12 mouse cellular contexts compared by ENCODE assay signal in the genomic region with DNA sequence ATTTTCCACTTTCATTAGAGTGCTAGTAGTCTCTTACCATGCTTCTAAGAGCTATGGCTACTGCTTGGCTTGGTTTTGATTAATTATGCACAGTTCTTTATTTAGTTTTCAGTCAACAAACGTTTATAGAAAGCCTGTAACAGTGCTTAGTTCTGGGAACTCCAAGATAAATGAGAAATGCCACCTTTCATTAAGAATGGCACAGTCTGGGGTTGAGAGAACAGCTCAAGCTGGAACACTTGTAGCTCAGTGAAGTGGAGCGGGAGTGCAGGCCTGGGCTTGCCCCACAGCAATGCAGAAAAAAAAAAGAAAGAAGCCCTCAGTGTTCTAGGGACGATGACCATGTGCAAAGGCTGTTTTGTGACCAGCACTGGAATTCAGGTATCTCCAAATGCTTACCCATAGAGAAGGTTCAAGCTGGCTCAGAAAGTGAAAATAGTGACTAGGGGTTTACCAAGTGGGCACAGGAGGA.
DNase-seq lines count a peak whose midpoint lies in the region; ATAC-seq and TF ChIP-seq lines count a peak whose summit lies in the region.
"Had no signal": no experiment of that assay in that cellular context is flagged by ENCODE, and none has a peak within 500 bp of the region (broad histone marks: within the 10 kb centered on the region; RNA-seq: fewer than 3 reads in every experiment).

No protein-coding gene starts in this region.

- H3K4me3 ChIP-seq in heart, embryonic 15.5 days: no peak overlapping the region
- no peak overlapping the region for H3K4me3 ChIP-seq in left cerebral cortex, adult 2 months
- no peak overlapping the region for H3K4me3 ChIP-seq in forebrain, postnatal 0 days (ENCODE audit: low read depth, low read length)
- H3K4me3 ChIP-seq: neural tube, embryonic 12.5 days had no signal

- no peak for TF ChIP-seq CTCF in left cerebral cortex, adult 2 months (IDR thresholded peaks at IDR 0.05)
- TF ChIP-seq CTCF in forebrain, postnatal 0 days (IDR thresholded peaks at IDR 0.05; ENCODE audit: low read depth): no peak

- WGBS in heart, embryonic 15.5 days: 57% methylated on average over 3 of the region's 3 CpGs
- WGBS in forebrain, postnatal 0 days: 41% methylated on average over 3 of the region's 3 CpGs

- peak; percentile 11 for DNase-seq in adrenal gland, adult 2 months
- no peak for DNase-seq in adrenal gland, adult (ENCODE audit: inconsistent age in 2 of 2, low spot score in 1 of 2)
- DNase-seq in heart, postnatal 36 days: no peak
- DNase-seq in left cerebral cortex, adult 2 months (ENCODE audit: extremely low spot score in 1 of 2, low spot score in 2 of 2): no peak
- no peak for DNase-seq in left cerebral cortex, adult 9 months (ENCODE audit: low spot score in 2 of 2)
- DNase-seq in forebrain, postnatal 0 days: no peak
- DNase-seq: thymus, adult 2 months had no signal

- H3K4me2 ChIP-seq in heart, embryonic 15.5 days: peak overlapping the region; percentile 14; the same call in 1 of the 2 replicates
- no peak overlapping the region for H3K4me2 ChIP-seq in forebrain, postnatal 0 days (ENCODE audit: low read depth)
- H3K4me2 ChIP-seq: liver, embryonic 11.5 days; midbrain, embryonic 11.5 days; neural tube, embryonic 12.5 days had no signal

- H3K9ac ChIP-seq in heart, embryonic 15.5 days: no peak overlapping the region
- 0 out of 2 replicates have a peak overlapping the region, but pooled peaks have one; percentile 18 for H3K9ac ChIP-seq in forebrain, postnatal 0 days
- H3K9ac ChIP-seq: neural tube, embryonic 12.5 days had no signal

- peaks cover 29% of the 10 kb centered on the region for H3K4me1 ChIP-seq in heart, embryonic 15.5 days (replicated peaks)
- peaks cover 13% of the 10 kb centered on the region; the same call in 1 of the 2 replicates for H3K4me1 ChIP-seq in forebrain, postnatal 0 days (ENCODE audit: insufficient read depth)

- H3K36me3 ChIP-seq in heart, embryonic 15.5 days: no peaks in the 10 kb centered on the region
- no peaks in the 10 kb centered on the region for H3K36me3 ChIP-seq in forebrain, postnatal 0 days (ENCODE audit: insufficient read depth)
- H3K36me3 ChIP-seq: neural tube, embryonic 12.5 days had no signal

- ATAC-seq in heart, embryonic 15.5 days (replicated peaks; ENCODE audit: insufficient number of reproducible peaks, insufficient read depth, low FRiP score, low read depth): no peak
- no peak for ATAC-seq in forebrain, postnatal 0 days
- ATAC-seq in monocyte, adult 5-6 weeks (replicated peaks; ENCODE audit: insufficient number of reproducible peaks, low FRiP score, low TSS enrichment, poor library complexity, severe bottlenecking): no peak

- no peaks in the 10 kb centered on the region for H3K9me3 ChIP-seq in heart, embryonic 15.5 days (replicated peaks)
- H3K9me3 ChIP-seq in forebrain, postnatal 0 days (ENCODE audit: low read length): no peaks in the 10 kb centered on the region
- H3K9me3 ChIP-seq: neural tube, embryonic 12.5 days had no signal

- H3K27me3 ChIP-seq in heart, embryonic 15.5 days: no peaks in the 10 kb centered on the region
- H3K27me3 ChIP-seq in forebrain, postnatal 0 days (ENCODE audit: insufficient read depth, low read length): no peaks in the 10 kb centered on the region
- H3K27me3 ChIP-seq: neural tube, embryonic 12.5 days had no signal

- intact Hi-C loops in heart, postnatal 36 days (cut with DNase I): loop anchor here (5.0 kb wide), 1 partner anchor 72 kb away; no protein-coding TSS in a partner anchor
- intact Hi-C loops in left cerebral cortex, adult 2 months (cut with DNase I): loop anchor here (2.0 kb wide), 1 partner anchor 37 kb away; no protein-coding TSS in a partner anchor

- H3K27ac ChIP-seq in heart, embryonic 15.5 days: peak overlapping the region; percentile 66; the same call in 1 of the 2 replicates
- H3K27ac ChIP-seq in left cerebral cortex, adult 2 months: peak overlapping the region; percentile 81
- H3K27ac ChIP-seq in forebrain, postnatal 0 days (ENCODE audit: low read depth, low read length): peak overlapping the region; percentile 54; the same call in 1 of the 2 replicates
- H3K27ac ChIP-seq: neural tube, embryonic 12.5 days had no signal
